Mouse (Mus musculus) intestine, embryonic 14.5 days (tissue): ENCODE measurements at regions not wholly inside any gene's neighbourhood (a gene's known extent, or its start where the extent isn't known, plus 50 kb on each side); places are given as distances from the start of the nearest gene placed in this dataset.

ENCODE experiments used
- ATAC-seq: fragments of 200-750 bp; cut with Nextera tagmentation; replicated peaks from 2 replicates; pipeline ENCODE4 v1.8.0; 2017; ENCODE audit warnings: low read depth, moderate number of reproducible peaks, moderate TSS enrichment, moderate library complexity; ENCODE audit not compliant: low FRiP score, low TSS enrichment
- DNase-seq: peaks from one replicate; pipeline ENCODE4 v3.0.0-alpha.2; 2018; ENCODE audit warnings: low spot score
- H3K27ac ChIP-seq: fragments of 300-500 bp; sonication (generic); 2 replicates; pipeline ENCODE4 v1.5.1; 2014; ENCODE audit warnings: low read depth, mild to moderate bottlenecking, control low read depth
- H3K27me3 ChIP-seq: fragments of 300-500 bp; sonication (generic); replicated peaks from 2 replicates; pipeline ENCODE4 v1.6.1; 2014; ENCODE audit warnings: low read length, control low read depth; ENCODE audit not compliant: control insufficient read depth, insufficient read depth
- H3K36me3 ChIP-seq: fragments of 300-500 bp; sonication (generic); 2 replicates; pipeline ENCODE4 v1.6.1; 2014; ENCODE audit warnings: low read length, control low read depth; ENCODE audit not compliant: control insufficient read depth, insufficient read depth
- H3K4me1 ChIP-seq: fragments of 300-500 bp; sonication (generic); replicated peaks from 2 replicates; pipeline ENCODE4 v1.6.1; 2014; ENCODE audit warnings: low read length, control low read depth, mixed read lengths; ENCODE audit not compliant: control insufficient read depth, insufficient read depth
- H3K4me2 ChIP-seq: fragments of 300-500 bp; sonication (generic); 2 replicates; pipeline ENCODE4 v1.6.1; 2014; ENCODE audit warnings: low read length
- H3K4me3 ChIP-seq: fragments of 300-500 bp; sonication (generic); 2 replicates; pipeline ENCODE4 v1.5.1; 2014; ENCODE audit warnings: low read depth, low read length, control low read depth, mixed read lengths
- H3K9ac ChIP-seq: fragments of 300-500 bp; sonication (generic); 2 replicates; pipeline ENCODE4 v1.6.1; 2014; ENCODE audit warnings: mild to moderate bottlenecking, low read length
- H3K9me3 ChIP-seq: fragments of 300-500 bp; sonication (generic); 2 replicates; pipeline ENCODE4 v1.6.1; 2016; ENCODE audit warnings: low read length, control low read depth; ENCODE audit not compliant: control insufficient read depth
- WGBS: fragments of 180-500 bp; shearing (Covaris S2); extraction: QIAGEN DNeasy Blood & Tissue Kit; methylation state at CpG from one replicate; pipeline ENCODE4 v1.1.7; 2014; 5-methylcytosine and 5-hydroxymethylcytosine counted together

DNA sequence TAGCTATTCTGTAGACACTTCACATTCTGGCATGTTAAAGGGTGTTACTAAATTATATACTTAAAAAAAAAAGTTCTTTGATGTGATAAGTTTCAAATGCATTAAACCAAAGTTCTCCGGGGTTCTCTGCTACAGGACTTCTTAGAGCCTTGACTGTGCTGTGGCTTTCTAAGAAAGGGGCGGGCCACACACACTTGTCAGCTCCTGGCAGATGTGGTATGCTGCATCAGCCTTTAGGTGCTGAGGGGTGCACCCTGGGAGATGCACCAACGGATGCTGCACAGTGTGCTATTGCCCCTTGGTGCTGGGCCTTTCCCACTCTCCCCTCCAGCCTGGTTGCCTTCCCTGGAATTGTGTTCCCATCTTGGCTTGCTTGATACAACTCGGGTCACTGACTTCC is 125.0 kb downstream of the Bcl2l11 start:
- Histone ChIP-seq H3K27ac (no peak overlapping the region), H3K4me2 (no peak overlapping the region), H3K9ac (no peak overlapping the region), H3K9me3 (no peaks in the 10 kb centered on the region), H3K27me3 (no peaks in the 10 kb centered on the region), H3K4me1 (no peaks in the 10 kb centered on the region), H3K4me3 (no peak overlapping the region), H3K36me3 (no peaks in the 10 kb centered on the region)
- 79% methylated on average over 4 of the region's 4 CpGs for WGBS
- no peak for ATAC-seq
- DNase-seq: no peak

DNA sequence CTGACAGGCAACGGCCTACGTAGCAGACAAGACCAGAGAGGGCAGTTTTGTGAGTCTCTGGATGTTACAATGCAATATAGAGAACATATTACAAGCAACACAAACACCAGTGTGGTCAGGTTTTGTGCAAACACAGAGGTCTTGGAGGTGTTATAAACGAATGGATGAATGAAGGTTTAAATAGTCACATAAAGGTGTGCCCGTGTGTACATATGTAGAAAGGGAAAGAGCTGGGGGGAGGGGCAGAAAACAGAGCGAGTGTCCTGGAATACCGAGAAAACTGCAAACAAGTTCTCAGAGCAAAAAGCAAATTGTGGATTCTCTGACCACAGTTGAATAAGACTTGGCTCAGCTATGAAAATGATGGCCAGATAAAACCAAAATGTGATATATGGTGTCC is 130.8 kb downstream of the Bcl2l11 start:
- DNase-seq (no peak), ATAC-seq (no peak)
- Histone ChIP-seq H3K4me1 (peaks cover 4% of the 10 kb centered on the region; the same call in 1 of the 2 replicates), H3K4me3 (no peak overlapping the region), H3K4me2 (no peak overlapping the region), H3K9ac (no peak overlapping the region), H3K9me3 (no peaks in the 10 kb centered on the region), H3K27ac (no peak overlapping the region), H3K27me3 (no peaks in the 10 kb centered on the region), H3K36me3 (no peaks in the 10 kb centered on the region)
- 63% methylated on average over 6 of the region's 6 CpGs for WGBS

DNA sequence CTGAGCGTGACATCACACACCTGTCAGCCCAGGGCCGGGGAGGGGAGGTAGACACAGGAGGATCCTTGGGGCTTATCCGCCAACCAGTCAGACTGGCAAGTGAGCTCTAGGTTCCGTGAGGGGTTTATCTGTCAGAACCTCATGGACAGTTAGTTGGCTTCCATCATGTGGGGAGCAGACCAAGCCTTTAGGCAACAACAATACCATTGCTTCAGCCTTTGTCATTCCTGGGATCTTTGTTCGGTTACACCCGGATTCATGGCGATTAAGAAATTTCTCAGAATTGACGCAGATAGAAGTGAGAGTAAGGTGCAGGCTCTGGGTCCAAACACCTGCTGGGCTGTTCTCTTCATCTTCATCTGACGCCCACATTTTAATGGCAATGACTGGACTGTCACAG is 131.4 kb downstream of the Bcl2l11 start:
- H3K4me2 ChIP-seq: no peak overlapping the region
- no peaks in the 10 kb centered on the region for H3K36me3 ChIP-seq
- no peak overlapping the region for H3K4me3 ChIP-seq
- DNase-seq (no peak), ATAC-seq (no peak)
- peaks cover 4% of the 10 kb centered on the region; the same call in 1 of the 2 replicates for H3K4me1 ChIP-seq
- no peak overlapping the region for H3K27ac ChIP-seq
- no peaks in the 10 kb centered on the region for H3K9me3 ChIP-seq
- WGBS: 81% methylated on average over 9 of the region's 9 CpGs
- no peak overlapping the region for H3K9ac ChIP-seq
- no peaks in the 10 kb centered on the region for H3K27me3 ChIP-seq

DNA sequence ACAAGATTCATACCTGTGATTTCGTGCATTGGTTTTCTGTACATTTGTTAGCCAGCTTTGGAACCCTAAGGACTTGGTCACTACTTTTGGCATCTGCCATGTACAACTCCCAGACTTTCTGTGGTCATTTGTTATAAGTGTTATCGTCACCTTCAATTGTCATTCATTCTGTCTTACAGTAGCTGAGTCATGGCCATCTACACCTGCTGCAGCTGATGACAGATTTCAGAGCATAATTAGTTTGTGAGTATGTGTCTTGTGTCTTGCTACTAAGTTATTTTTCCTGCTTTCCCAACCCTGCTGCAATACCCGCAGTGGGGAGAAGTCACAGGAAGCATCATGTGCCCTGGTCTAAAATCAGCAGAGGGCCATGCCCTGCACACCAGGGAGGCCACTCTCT is 138.0 kb downstream of the Bcl2l11 start:
- Histone ChIP-seq H3K27ac (no peak overlapping the region), H3K4me1 (no peaks in the 10 kb centered on the region), H3K4me2 (no peak overlapping the region), H3K27me3 (no peaks in the 10 kb centered on the region), H3K36me3 (no peaks in the 10 kb centered on the region), H3K9me3 (no peaks in the 10 kb centered on the region), H3K9ac (no peak overlapping the region), H3K4me3 (no peak overlapping the region)
- ATAC-seq (no peak), DNase-seq (no peak)
- 84% methylated on average over 3 of the region's 3 CpGs for WGBS

DNA sequence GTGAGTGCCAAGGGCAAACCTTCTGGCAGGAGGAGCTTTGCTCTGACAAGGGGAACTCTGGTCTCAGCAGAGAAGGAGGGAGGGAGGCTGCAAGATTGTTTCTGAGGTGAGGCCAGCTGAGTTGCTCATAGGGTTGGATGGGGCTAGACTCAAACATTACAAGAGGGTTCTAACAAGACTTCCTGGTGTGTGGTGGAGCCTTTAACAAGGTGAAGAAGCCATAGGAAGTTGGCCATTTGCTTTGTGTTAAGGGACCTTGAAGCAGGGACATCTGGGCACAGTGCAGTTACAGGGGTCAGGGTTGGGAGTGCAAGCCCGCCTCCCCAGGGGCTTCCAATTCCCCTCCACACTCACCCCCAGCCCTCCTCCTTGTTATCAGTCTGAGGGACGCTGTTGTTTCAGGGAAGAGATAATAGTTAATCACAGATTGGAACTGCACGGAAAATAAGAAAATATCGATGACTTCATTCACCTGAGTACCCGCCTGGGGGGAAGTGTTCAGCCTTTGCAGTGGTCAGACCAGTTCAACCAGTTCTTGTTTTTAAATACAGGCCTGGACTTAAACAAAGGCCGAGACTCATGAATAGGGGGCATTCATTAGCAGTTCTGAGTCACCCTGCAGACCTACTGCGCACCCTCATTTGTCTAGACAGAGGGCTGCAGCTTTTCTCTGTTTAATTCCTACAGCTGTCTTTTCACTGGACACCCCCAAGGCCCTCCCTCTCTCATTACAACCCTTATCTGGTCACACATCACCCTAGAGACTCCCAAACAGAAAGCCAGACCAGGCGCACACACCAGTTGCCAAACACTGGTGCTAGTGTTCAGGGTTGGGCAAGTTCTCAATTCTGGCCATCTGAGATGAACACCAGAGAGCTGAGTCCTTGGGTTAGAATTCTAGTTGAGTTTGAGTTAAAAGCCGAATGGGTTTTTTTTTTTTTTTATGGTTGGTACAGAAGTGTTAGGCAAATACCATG is 139.5 kb downstream of the Bcl2l11 start:
- Histone ChIP-seq H3K4me1 (no peaks in the 10 kb centered on the region), H3K4me3 (no peak overlapping the region), H3K4me2 (no peak overlapping the region), H3K27ac (peak overlapping the region; percentile 78), H3K9me3 (no peaks in the 10 kb centered on the region), H3K27me3 (no peaks in the 10 kb centered on the region), H3K9ac (no peak overlapping the region), H3K36me3 (no peaks in the 10 kb centered on the region)
- DNase-seq (no peak), ATAC-seq (peak; percentile 92)
- WGBS: 40% methylated on average over 9 of the region's 9 CpGs

DNA sequence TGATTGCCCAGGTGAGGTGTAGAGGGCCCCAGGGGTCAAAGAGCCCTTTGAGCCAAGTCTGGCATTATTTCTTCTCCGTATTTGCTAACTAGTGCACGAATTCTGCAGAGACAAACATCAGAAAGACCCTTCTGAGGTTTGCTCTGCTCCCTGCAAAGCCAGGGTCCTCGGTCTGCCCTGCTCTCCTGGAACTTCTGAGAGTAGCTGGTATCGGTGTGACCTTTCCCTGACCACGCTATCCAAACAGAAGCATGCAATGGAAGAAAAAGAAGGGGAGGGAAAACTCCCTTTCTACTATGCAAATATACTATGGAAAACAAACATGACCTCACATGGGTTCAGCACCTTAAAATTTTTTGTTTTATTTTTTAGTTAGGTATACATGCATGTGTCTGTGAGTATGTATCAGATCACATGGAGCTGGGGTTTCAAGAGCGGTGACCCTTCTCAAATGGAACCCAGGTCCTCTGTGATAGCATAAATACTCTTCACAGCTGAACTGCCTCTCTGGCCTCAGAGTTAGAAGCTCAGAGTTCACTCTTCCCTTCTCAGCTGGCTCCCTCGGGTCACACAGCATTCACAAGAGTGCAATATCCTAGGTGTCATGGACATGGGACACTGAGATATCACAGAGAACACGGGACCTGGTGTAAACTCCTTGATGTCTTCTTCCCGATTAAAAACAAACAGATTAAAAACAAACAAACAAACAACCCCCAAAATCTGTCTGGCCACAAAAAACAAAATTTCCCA is 144.7 kb downstream of the Bcl2l11 start:
- no peak for DNase-seq
- H3K9me3 ChIP-seq: no peaks in the 10 kb centered on the region
- H3K4me1 ChIP-seq: no peaks in the 10 kb centered on the region; the same call in 1 of the 2 replicates
- H3K9ac ChIP-seq: no peak overlapping the region
- WGBS: 39% methylated on average over 9 of the region's 9 CpGs
- H3K27me3 ChIP-seq: no peaks in the 10 kb centered on the region
- no peak overlapping the region for H3K4me3 ChIP-seq
- no peak overlapping the region for H3K27ac ChIP-seq
- ATAC-seq: no peak
- H3K4me2 ChIP-seq: no peak overlapping the region
- no peaks in the 10 kb centered on the region for H3K36me3 ChIP-seq

DNA sequence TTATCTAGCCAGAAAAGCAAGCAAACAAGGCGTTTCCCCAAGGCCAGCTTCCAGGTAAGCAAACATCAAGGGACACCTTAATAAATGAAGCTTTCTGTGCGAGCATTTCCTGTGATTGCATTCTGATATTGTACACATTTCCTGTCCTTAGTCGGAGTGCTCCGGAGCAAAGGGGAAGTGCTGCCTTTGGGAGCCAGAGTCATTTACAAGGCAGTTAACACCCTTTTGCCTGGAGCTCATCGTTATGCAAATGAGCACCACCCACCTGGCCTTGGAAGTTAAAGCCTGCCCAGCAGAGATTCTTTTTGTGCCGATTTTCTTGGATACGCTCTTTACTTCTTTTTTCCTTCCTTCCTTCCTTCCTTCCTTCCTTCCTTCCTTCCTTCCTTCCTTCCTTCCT is 147.0 kb downstream of the Bcl2l11 start:
- ATAC-seq (no peak), DNase-seq (no peak)
- WGBS: 15% methylated on average over 7 of the region's 7 CpGs
- H3K4me2 ChIP-seq: no peak overlapping the region
- H3K9ac ChIP-seq: no peak overlapping the region
- no peak overlapping the region for H3K27ac ChIP-seq
- H3K4me3 ChIP-seq: no peak overlapping the region
- no peaks in the 10 kb centered on the region for H3K27me3 ChIP-seq
- no peaks in the 10 kb centered on the region for H3K36me3 ChIP-seq
- no peaks in the 10 kb centered on the region; the same call in 1 of the 2 replicates for H3K4me1 ChIP-seq
- H3K9me3 ChIP-seq: no peaks in the 10 kb centered on the region

DNA sequence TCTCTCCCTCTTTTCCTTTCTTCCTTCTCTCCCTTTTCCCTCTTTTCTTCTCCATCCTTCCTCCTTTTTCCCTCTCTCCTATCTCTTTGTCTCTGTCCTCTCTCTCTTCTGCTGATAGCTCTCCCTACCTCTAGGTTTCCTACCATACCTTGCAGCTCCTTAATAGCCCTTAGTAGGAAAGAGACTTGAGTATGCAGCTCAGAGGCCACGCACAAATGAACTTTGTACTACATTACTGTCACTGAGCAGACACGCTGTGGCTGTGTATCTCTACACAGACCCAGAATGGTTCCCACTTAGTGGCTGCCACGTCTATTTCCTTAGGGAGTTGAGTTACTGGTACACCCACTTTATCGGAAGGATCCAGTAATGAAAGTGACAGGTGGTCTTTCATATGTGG is 147.5 kb downstream of the Bcl2l11 start:
- DNase-seq (no peak), ATAC-seq (no peak)
- H3K36me3 ChIP-seq: no peaks in the 10 kb centered on the region
- no peak overlapping the region for H3K4me2 ChIP-seq
- no peak overlapping the region for H3K27ac ChIP-seq
- no peak overlapping the region for H3K9ac ChIP-seq
- H3K9me3 ChIP-seq: no peaks in the 10 kb centered on the region
- WGBS: 51% methylated on average over 4 of the region's 4 CpGs
- H3K4me3 ChIP-seq: no peak overlapping the region
- no peaks in the 10 kb centered on the region for H3K27me3 ChIP-seq
- peaks cover 2% of the 10 kb centered on the region; the same call in 1 of the 2 replicates for H3K4me1 ChIP-seq
